Mouse (Mus musculus) olfactory bulb, adult 2 months (tissue): ENCODE data around the gene Kcnk13. TPM values are rescaled to one million over a fixed set of nuclear protein-coding genes. Genes with fewer than 3 reads are reported as not detected.

Experiments
- H3K27ac ChIP-seq: fragments of 200-500 bp; 2 replicates; pipeline ENCODE4 v1.5.1; 2012; ENCODE audit warnings: low read depth, low read length; ENCODE audit not compliant: insufficient read depth
- H3K4me1 ChIP-seq: fragments of 200-500 bp; 2 replicates; pipeline ENCODE4 v1.6.1; 2012; ENCODE audit warnings: low read length; ENCODE audit not compliant: control insufficient read depth, insufficient read depth
- H3K4me3 ChIP-seq: fragments of 200-500 bp; 2 replicates; pipeline ENCODE4 v1.5.1; 2012; ENCODE audit warnings: mild to moderate bottlenecking, low read depth, low read length, moderate library complexity; ENCODE audit not compliant: insufficient read depth
- CTCF ChIP-seq: fragments of 200-500 bp; IDR thresholded peaks from 2 replicates; pipeline ENCODE4 v1.5.1; 2012; ENCODE audit warnings: low read depth, mild to moderate bottlenecking, low read length, moderate library complexity; ENCODE audit not compliant: insufficient read depth
- POLR2A ChIP-seq: fragments of 200-500 bp; IDR thresholded peaks from 2 replicates; pipeline ENCODE4 v1.6.1; 2012; ENCODE audit warnings: mild to moderate bottlenecking, low read depth, low read length, moderate library complexity; ENCODE audit not compliant: insufficient read depth
- WGBS: fragments of 180-500 bp; shearing (Covaris S2); methylation state at CpG from one replicate; pipeline ENCODE4 v1.1.7; 2018; 5-methylcytosine and 5-hydroxymethylcytosine counted together
- polyA plus RNA-seq: library from polyadenylated mRNA; stranded (reverse); fragments of >200 nt; gene quantifications from 2 replicates; pipeline ENCODE4 v1.2.4, GENCODE M21; 2012; ENCODE audit warnings: low replicate concordance; ENCODE audit not compliant: missing spikeins, insufficient read depth, insufficient read length

Gene Kcnk13
- polyA plus RNA-seq, 1 experiment: not detected

DNA sequence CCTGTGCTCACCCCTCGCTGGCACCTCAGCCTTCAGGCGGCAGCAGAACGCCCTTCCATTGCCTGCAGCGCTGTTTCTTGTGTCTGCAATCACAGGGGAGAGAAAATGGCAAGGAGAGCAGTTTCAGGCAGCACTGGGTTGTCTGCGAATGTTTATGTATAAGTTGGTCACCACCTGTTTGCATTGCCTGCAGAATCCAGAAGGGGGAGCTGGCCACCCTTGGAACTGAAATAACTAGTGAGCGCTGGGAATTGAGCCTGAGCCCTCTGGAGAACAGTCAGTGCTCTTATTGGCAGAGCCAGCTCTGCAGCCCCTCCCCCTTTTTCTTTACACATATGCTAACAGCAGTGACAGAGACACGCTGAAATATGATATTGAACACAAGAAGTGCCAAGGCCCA, 8.5 kb downstream of the Kcnk13 start:
- WGBS: 74% methylated on average over 7 of the region's 7 CpGs
- TF ChIP-seq CTCF (no peak), POLR2A (no peak)
- no peak overlapping the region for H3K27ac ChIP-seq
- no peak overlapping the region for H3K4me3 ChIP-seq
- H3K4me1 ChIP-seq: peaks cover 13% of the 10 kb centered on the region

DNA sequence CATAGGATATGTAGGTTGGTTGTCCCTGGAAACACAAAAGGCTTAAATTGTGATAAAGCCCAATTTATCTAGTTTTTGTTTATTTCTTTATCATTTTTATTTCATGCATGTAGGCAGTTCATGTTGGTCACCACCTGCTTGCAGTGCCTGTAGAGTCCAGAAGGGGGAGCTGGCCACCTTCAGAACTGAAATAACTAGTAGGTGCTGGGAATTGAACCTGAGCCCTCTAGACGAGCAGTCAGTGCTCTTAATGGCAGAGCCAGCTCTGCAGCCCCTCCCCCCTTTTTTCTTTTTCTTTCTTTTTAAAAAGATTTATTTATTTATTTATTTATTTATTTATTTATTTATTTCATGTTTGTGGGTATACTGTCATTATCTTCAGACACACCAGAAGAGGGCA, 9.4 kb downstream of the Kcnk13 start:
- WGBS: 80% methylated on average over 1 of the region's 1 CpGs
- peaks cover 13% of the 10 kb centered on the region for H3K4me1 ChIP-seq
- no peak for TF ChIP-seq CTCF
- TF ChIP-seq POLR2A: no peak
- H3K27ac ChIP-seq: no peak overlapping the region
- H3K4me3 ChIP-seq: no peak overlapping the region

GRCm38 (mm10) chr12:99979541-99979940, 15.2 kb downstream of the Kcnk13 start:
- no peak for TF ChIP-seq POLR2A
- no peak for TF ChIP-seq CTCF
- Histone ChIP-seq H3K4me3 (no peak overlapping the region), H3K4me1 (no peaks in the 10 kb centered on the region), H3K27ac (no peak overlapping the region)
- WGBS: 77% methylated on average over 4 of the region's 4 CpGs

DNA sequence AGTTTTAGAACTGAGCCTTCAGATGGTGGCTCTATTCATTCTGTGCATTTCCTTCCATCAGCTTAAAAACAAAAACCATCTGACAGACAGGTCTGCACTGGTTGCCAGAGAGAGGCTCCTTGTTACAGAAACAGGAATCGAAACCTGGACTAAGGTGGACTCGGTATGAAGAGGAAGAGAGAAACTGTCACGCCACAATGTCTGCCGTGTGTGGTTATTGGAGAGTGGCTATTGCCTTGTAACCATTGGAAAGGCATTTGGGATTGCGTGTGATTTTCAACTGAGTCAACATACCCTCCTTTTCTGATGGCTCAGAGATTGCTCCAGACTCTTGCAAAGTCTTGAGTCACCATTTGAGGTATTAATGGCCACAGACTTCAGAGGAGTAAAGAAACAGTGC, 22.5 kb downstream of the Kcnk13 start:
- TF ChIP-seq CTCF (no peak), POLR2A (no peak)
- H3K27ac ChIP-seq: no peak overlapping the region
- H3K4me1 ChIP-seq: no peaks in the 10 kb centered on the region
- no peak overlapping the region for H3K4me3 ChIP-seq
- 95% methylated on average over 5 of the region's 5 CpGs for WGBS

DNA sequence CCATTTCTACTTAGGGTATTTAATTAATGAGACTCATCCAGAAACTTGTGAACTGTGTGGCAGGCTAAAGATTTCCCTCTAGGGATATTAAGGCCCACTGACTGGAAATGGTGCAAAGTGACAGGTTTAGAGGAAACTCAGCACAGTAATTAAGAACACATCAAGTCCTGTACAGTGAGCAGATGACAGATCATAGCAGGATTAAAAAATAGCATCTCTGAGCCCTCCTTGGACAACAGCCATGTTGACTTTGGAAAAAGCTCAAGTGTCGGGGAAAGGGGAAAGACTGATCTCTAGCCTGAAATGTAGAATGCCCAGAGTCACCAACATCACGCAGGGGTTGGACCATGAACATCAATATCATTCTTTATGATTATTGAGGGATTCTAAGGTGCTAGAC, 23.8 kb downstream of the Kcnk13 start:
- WGBS: 64% methylated on average over 2 of the region's 2 CpGs
- TF ChIP-seq POLR2A: no peak
- TF ChIP-seq CTCF: no peak

DNA sequence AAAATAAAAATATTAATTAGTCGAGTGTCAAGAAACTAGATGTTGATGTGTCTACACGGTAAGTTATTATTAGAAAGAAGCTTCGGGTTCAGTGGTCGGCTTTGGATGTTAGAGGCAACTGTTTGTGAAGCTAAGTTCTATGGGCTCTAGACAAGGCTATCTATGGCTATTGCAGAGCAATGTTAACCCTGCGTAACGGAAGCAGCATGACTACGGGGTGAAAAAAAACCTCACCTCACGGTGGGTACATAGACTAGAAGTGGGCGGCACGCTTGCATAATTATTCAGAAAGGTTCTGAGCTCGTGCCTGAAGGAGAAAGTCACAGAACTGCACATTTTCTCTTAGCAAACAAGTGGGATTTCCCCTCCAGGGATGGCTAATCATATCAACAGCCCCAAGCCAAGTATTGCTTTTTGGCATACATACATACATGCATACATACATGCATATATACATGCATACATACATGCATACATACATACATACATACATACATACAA, 28.1 kb downstream of the Kcnk13 start:
- Histone ChIP-seq H3K27ac (no peak overlapping the region), H3K4me3 (no peak overlapping the region), H3K4me1 (peaks cover 11% of the 10 kb centered on the region)
- WGBS: 71% methylated on average over 11 of the region's 11 CpGs
- TF ChIP-seq CTCF (no peak), POLR2A (no peak)

More for the DNA sequence above, 23.8 kb downstream of the Kcnk13 start:
- Histone ChIP-seq H3K27ac (no peak overlapping the region), H3K4me3 (no peak overlapping the region), H3K4me1 (no peaks in the 10 kb centered on the region)

- Histone ChIP-seq H3K4me1 (peaks cover 11% of the 10 kb centered on the region), H3K4me3 (no peak overlapping the region), H3K27ac (no peak overlapping the region)
- TF ChIP-seq POLR2A: no peak
- no peak for TF ChIP-seq CTCF
- WGBS: 64% methylated on average over 10 of the region's 10 CpGs
These were observed 29.0 kb downstream of the Kcnk13 start for GRCm38 (mm10) chr12:99993146-99993890.

GRCm38 (mm10) chr12:99995951-99996350, 31.7 kb downstream of the Kcnk13 start:
- peak overlapping the region; percentile 52; the same call in 1 of the 2 replicates for H3K27ac ChIP-seq
- peaks cover 13% of the 10 kb centered on the region for H3K4me1 ChIP-seq
- TF ChIP-seq POLR2A: no peak
- TF ChIP-seq CTCF: no peak
- no peak overlapping the region for H3K4me3 ChIP-seq
- 76% methylated on average over 5 of the region's 5 CpGs for WGBS

DNA sequence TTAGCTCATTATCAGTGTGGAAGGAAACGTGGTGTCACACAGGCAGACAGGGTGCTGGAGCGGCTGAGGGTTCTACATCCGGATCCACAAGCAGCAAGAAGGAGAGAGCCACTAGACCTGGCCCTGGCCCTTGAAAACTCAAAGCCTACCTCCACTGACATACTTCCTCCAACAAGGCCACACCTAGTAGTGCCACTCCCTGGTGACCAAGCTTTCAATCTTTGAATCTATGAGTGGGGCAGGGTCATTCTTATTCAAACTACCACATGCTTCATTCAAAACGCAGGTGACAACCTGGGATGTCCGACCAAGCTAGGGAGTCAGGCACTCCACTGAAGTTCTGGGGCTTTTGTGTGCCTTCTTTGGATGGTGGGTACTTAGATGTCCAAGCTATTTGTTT, 35.4 kb downstream of the Kcnk13 start:
- 67% methylated on average over 5 of the region's 5 CpGs for WGBS
- TF ChIP-seq POLR2A: no peak
- no peak for TF ChIP-seq CTCF
- no peak overlapping the region for H3K4me3 ChIP-seq
- H3K4me1 ChIP-seq: peaks cover 16% of the 10 kb centered on the region
- H3K27ac ChIP-seq: no peak overlapping the region

DNA sequence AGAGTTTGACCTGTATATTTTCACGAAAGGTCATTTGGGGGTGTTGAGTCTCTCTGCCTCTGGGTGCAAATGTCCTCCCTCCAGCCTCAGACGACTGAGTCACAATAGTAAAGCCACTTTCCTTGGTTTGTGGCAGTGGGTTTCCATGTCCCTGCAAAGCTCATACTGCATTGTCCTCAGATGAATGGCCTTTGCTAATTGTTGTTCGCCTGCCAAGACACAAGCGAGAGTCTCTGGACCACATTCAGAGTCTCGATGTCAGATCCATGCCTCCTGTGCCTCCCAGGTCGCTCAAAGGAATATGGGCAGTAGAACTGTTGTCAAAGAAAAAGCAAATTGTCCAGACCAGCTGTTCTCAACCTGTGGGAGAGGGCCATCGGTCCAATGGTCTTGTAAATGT, 36.1 kb downstream of the Kcnk13 start:
- no peak overlapping the region for H3K4me3 ChIP-seq
- no peak overlapping the region for H3K27ac ChIP-seq
- peaks cover 15% of the 10 kb centered on the region for H3K4me1 ChIP-seq
- TF ChIP-seq CTCF (no peak), POLR2A (no peak)
- WGBS: 66% methylated on average over 7 of the region's 7 CpGs
